Mouse (Mus musculus) ES-E14 (cell line): Measurements from ENCODE around the gene Nedd4. TPM values are rescaled to one million over a fixed set of nuclear protein-coding genes. Genes with fewer than 3 reads are reported as not detected.
"Not testable (repeated sequence)": the region's sequence is repeated elsewhere in the genome, so short reads cannot be mapped to it uniquely, and the experiment has no call there.

Experiments
- DNase-seq: peaks from one replicate; pipeline ENCODE4 v3.0.0-alpha.2; 2013; ENCODE audit warnings: low read depth, low spot score
- H3K27ac ChIP-seq: 2 replicates; pipeline ENCODE4 v1.5.1; 2012; ENCODE audit warnings: low read depth, mild to moderate bottlenecking, low read length, moderate library complexity, mixed read lengths; ENCODE audit not compliant: poor library complexity, insufficient read depth, severe bottlenecking
- H3K36me3 ChIP-seq: 2 replicates; pipeline ENCODE4 v1.6.1; 2012; ENCODE audit warnings: mild to moderate bottlenecking, low read length, moderate library complexity, mixed read lengths; ENCODE audit not compliant: control insufficient read depth, poor library complexity, insufficient read depth, severe bottlenecking
- H3K4me1 ChIP-seq, 2 experiments: fragments of 150-350 bp in 1 of 2; sonication (generic) in 1 of 2; 2 replicates each; pipeline ENCODE4 v1.6.1; 2012; ENCODE audit warnings: low read length in 2 of 2, mild to moderate bottlenecking in 1 of 2, mixed read lengths in 1 of 2; ENCODE audit not compliant: control insufficient read depth in 2 of 2, insufficient read depth in 2 of 2, poor library complexity in 1 of 2
- H3K4me3 ChIP-seq, 2 experiments: fragments of 150-350 bp in 1 of 2; sonication (generic) in 1 of 2; 2 replicates each; pipeline ENCODE4 v1.5.1; 2012; ENCODE audit warnings: low read length in 2 of 2, low read depth in 1 of 2, mild to moderate bottlenecking in 1 of 2, mixed read lengths in 1 of 2; ENCODE audit not compliant: insufficient read depth in 1 of 2, poor library complexity in 1 of 2, severe bottlenecking in 1 of 2
- H3K9ac ChIP-seq: 2 replicates; pipeline ENCODE4 v1.6.1; 2012; ENCODE audit warnings: low read depth, mild to moderate bottlenecking, low read length, mixed read lengths; ENCODE audit not compliant: poor library complexity, insufficient read depth, severe bottlenecking
- H3K9me3 ChIP-seq: fragments of 150-350 bp; sonication (generic); 2 replicates; pipeline ENCODE4 v1.6.1; 2012; ENCODE audit warnings: low read depth, mild to moderate bottlenecking, low read length; ENCODE audit not compliant: control insufficient read depth, insufficient read depth
- CHD2 ChIP-seq: IDR thresholded peaks from 2 replicates; pipeline ENCODE4 v1.6.1; 2014; ENCODE audit warnings: mild to moderate bottlenecking, low read depth, low read length, inconsistent platforms
- HCFC1 ChIP-seq: IDR thresholded peaks from 2 replicates; pipeline ENCODE4 v1.6.1; 2012; ENCODE audit warnings: low read length, inconsistent platforms, borderline replicate concordance; ENCODE audit not compliant: insufficient read depth
- MAFK ChIP-seq: IDR thresholded peaks from 2 replicates; pipeline ENCODE4 v1.6.1; 2014; ENCODE audit warnings: mild to moderate bottlenecking, low read depth, low read length, inconsistent platforms; ENCODE audit not compliant: insufficient read depth
- ZC3H11A ChIP-seq: IDR thresholded peaks from 2 replicates; pipeline ENCODE4 v1.6.1; 2012; ENCODE audit warnings: low read depth, mild to moderate bottlenecking, inconsistent platforms, low read length, borderline replicate concordance
- ZNF384 ChIP-seq: IDR thresholded peaks from 2 replicates; pipeline ENCODE4 v1.6.1; 2012; ENCODE audit warnings: low read depth, low read length, inconsistent platforms
- in situ Hi-C, 2 experiments: fragments of 600-800 bp; cut with MboI; formaldehyde crosslinking; loops; one replicate each; pipeline ENCODE4 v1.15.1; 2025; ENCODE audit warnings: low sequenced_read_pairs in 2 of 2, inconsistent platforms in 1 of 2; ENCODE audit not compliant: unreplicated experiment in 2 of 2
- total RNA-seq: library from RNA; depleted of rRNA; stranded (reverse); fragments of 300-350 nt; gene quantifications from 2 replicates; pipeline ENCODE4 v1.2.3, GENCODE M21; 2012

Nedd4 gene
- total RNA-seq, 1 experiment, result 324 TPM

- Histone ChIP-seq H3K4me1 (peaks cover 14 to 16% of the 10 kb centered on the region in 2 experiments), H3K27ac (peak overlapping the region; percentile 91), H3K9ac (peak overlapping the region; percentile 69; the same call in 1 of the 2 replicates), H3K4me3 (peak overlapping the region in 1 of 2 experiments; percentile 66; a peak in 3 of 4 replicates), H3K36me3 (no peaks in the 10 kb centered on the region), H3K9me3 (no peaks in the 10 kb centered on the region)
- no peak for DNase-seq
- no peak for TF ChIP-seq ZC3H11A
- no peak for TF ChIP-seq MAFK
- TF ChIP-seq HCFC1, result no peak
- no peak for TF ChIP-seq ZNF384
- TF ChIP-seq CHD2, result no peak
- in situ Hi-C loops, result no loop called here
Measured at GRCm38 (mm10) chr9:72640642-72641041, 21.5 kb upstream of the Nedd4 start.

DNA sequence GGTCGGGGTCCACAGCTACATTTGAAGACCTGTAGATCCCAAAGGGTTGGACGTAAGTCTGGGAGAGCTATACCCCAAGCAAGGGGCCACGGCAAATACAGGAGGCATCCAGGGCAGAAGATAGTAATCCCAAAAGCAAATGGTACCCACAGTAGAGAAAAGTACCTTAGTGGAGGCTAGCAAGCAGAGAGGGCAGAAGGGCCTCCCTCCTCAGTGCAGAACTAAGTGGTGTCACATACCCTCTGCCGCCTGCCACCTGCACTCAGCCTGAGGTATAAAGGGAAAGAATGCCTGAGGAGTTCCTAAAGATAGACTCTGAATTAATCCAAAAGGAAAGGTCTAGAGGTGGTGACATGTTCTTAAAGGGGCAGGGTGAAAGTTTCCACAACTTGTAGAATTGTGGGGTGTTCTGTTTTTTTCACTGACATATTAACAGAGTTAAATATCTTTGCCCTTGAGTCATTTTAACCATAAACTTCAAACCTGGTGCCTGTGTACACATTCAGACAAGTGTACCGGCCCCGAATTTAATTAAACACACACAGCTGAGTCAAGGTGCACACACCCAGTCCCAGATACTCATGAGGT, 21.0 kb upstream of the Nedd4 start:
- no peaks in the 10 kb centered on the region for H3K36me3 ChIP-seq
- H3K27ac ChIP-seq, result peak overlapping the region; percentile 91
- no peak for TF ChIP-seq HCFC1
- no peak for TF ChIP-seq CHD2
- no peak for TF ChIP-seq ZC3H11A
- no peak for TF ChIP-seq MAFK
- no peak for TF ChIP-seq ZNF384
- DNase-seq, result no peak
- H3K9ac ChIP-seq, result peak overlapping the region; percentile 69; the same call in 1 of the 2 replicates
- H3K4me3 ChIP-seq, result no peak overlapping the region; a peak in 1 of 4 replicates
- in situ Hi-C loops, result no loop called here
- H3K9me3 ChIP-seq, result no peaks in the 10 kb centered on the region
- peaks cover 14 to 16% of the 10 kb centered on the region in 2 experiments for H3K4me1 ChIP-seq

GRCm38 (mm10) chr9:72642756-72643447, 19.2 kb upstream of the Nedd4 start:
- peak overlapping the region; percentile 53; the same call in 1 of the 2 replicates for H3K27ac ChIP-seq
- H3K36me3 ChIP-seq, H3K9me3 ChIP-seq, H3K9ac ChIP-seq, DNase-seq, in situ Hi-C loops: not testable (repeated sequence)
- peak overlapping the region; percentile 27 to 29; a peak in 3 of 4 replicates for H3K4me3 ChIP-seq
- peaks cover 13 to 14% of the 10 kb centered on the region in 2 experiments for H3K4me1 ChIP-seq
- peak; percentile 91 for TF ChIP-seq MAFK

DNA sequence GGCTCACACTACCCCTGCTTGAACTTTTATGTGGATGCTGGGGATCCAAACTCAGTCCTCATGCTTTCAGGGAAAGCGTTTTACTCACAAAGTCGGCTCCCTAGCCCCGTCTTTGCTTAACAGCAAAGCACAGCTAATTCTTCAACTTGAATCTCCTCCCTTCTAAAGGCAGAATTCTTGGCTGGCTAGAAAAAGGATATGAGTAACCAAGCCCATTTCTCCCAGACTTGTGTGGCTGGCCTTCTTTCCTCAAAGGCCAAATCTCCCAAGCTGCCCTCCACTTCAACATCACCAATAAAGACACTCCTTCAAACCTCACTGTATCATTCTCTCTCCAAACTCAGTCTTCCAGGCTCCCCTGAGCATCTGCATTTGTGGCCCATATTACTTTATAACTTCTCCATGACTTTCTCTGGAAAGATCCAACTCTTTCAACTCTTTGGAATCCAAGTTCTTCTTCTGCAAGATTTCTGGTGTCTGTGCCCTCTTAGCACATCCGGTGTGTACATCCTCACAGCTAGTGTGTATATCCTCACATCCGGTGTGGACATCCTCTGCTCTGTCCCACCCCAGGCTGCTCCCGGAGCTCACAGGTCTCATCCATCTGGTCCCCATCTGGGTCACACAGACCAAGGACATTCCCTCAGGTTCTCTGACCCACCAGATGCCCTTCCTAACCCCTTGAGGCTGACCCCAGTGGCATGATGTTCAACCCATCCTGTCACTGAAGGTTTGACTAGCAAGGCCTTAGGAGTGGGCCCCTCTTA, 18.3 kb upstream of the Nedd4 start:
- Histone ChIP-seq H3K9ac (no peak overlapping the region; the same call in 1 of the 2 replicates), H3K27ac (peak overlapping the region; percentile 34; the same call in 1 of the 2 replicates), H3K4me3 (no peak overlapping the region), H3K9me3 (no peaks in the 10 kb centered on the region), H3K36me3 (no peaks in the 10 kb centered on the region), H3K4me1 (peaks cover 13 to 14% of the 10 kb centered on the region in 2 experiments)
- TF ChIP-seq MAFK (no peak), HCFC1 (no peak), ZNF384 (no peak), CHD2 (no peak), ZC3H11A (no peak)
- no peak for DNase-seq
- in situ Hi-C loops, result no loop called here
